Mouse (Mus musculus) G1E (cell line): Measurements from ENCODE around the gene Ryr1. TPM values are rescaled to one million over a fixed set of nuclear protein-coding genes. Genes with fewer than 3 reads are reported as not detected.

Experiments
- ATAC-seq: 2 replicates; pipeline ENCODE4 v1.8.0; 2016; ENCODE audit warnings: mild to moderate bottlenecking; ENCODE audit not compliant: insufficient number of reproducible peaks, poor library complexity, low FRiP score, severe bottlenecking; ENCODE audit errors: extremely low read depth
- DNase-seq: peaks from one replicate; pipeline ENCODE4 v3.0.0; 2012; ENCODE audit warnings: low spot score
- H3K27me3 ChIP-seq: 2 replicates; pipeline ENCODE4 v1.6.1; 2012; ENCODE audit warnings: mild to moderate bottlenecking, low read length, inconsistent platforms; ENCODE audit not compliant: insufficient read depth
- H3K36me3 ChIP-seq: replicated peaks from 2 replicates; pipeline ENCODE3; 2012; ENCODE audit warnings: mild to moderate bottlenecking, inconsistent platforms
- H3K4me1 ChIP-seq: 2 replicates; pipeline ENCODE4 v1.6.1; 2012; ENCODE audit warnings: low read depth, low read length, inconsistent platforms, mixed read lengths; ENCODE audit not compliant: insufficient read depth
- H3K4me3 ChIP-seq: 2 replicates; pipeline ENCODE4 v1.5.1; 2012; ENCODE audit warnings: low read depth, mild to moderate bottlenecking, inconsistent platforms, low read length, moderate library complexity, mixed read lengths
- H3K9me3 ChIP-seq: replicated peaks from 2 replicates; pipeline ENCODE4 v1.6.1; 2012; ENCODE audit warnings: inconsistent platforms
- CTCF ChIP-seq: IDR thresholded peaks from 2 replicates; pipeline ENCODE4 v1.5.1; 2012; ENCODE audit warnings: low read depth, low read length, inconsistent platforms, mixed read lengths
- GATA1 ChIP-seq: IDR thresholded peaks from 2 replicates; pipeline ENCODE4 v1.6.1; 2012; ENCODE audit warnings: borderline replicate concordance, low read length, inconsistent platforms, mixed read lengths
- GATA2 ChIP-seq: IDR thresholded peaks from 2 replicates; pipeline ENCODE4 v1.6.1; 2012; ENCODE audit warnings: low read depth, low read length, inconsistent platforms, borderline replicate concordance
- POLR2AphosphoS5 ChIP-seq: IDR thresholded peaks from 2 replicates; pipeline ENCODE4 v1.6.1; 2012; ENCODE audit warnings: low read depth, low read length, inconsistent platforms; ENCODE audit not compliant: insufficient replicate concordance
- TAL1 ChIP-seq: conservative IDR thresholded peaks from 2 replicates; pipeline ENCODE4 v1.6.1; 2012; ENCODE audit warnings: low read depth, low read length, inconsistent platforms, mixed read lengths
- polyA plus RNA-seq: library from polyadenylated mRNA; stranded (reverse); fragments of >175 nt; gene quantifications from 2 replicates; pipeline ENCODE4 v1.2.3, GENCODE M21; 2012
- total RNA-seq, 2 experiments: library from RNA; stranded (forward) in 1 of 2; stranded (reverse) in 1 of 2; fragments of 200-1000 nt in 1 of 2; fragments of >200 nt in 1 of 2; fragmentation: Nextera tagmentation in 1 of 2; gene quantifications; 2 replicates each; pipeline ENCODE4 v1.2.3; 2014 to 2017

Ryr1 gene
- total and polyA plus RNA-seq, 3 experiments: under 0.01 to 0.38 (median 0.30) TPM

DNA sequence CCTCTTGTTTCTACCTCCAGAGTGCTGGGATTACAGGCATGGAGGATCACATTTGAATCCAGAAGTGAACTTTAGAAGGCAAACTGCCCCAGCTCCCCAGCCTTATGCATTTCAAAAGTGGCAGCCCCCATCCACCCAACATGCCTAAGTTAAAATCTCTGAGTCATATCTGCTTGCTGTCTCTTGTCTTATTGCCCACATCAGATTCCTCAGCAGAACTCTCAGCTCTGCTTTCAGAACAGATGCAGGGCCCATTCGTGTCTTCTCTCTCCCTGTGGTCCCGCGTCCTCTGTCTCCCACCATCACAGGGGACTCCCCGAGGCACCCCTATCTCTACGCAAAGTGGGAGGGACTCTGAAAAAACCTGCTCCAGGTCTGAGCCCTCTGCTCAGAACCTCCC lies 98.8 kb downstream of the Ryr1 start:
- ATAC-seq (no peak), DNase-seq (no peak)
- no peak overlapping the region for H3K4me3 ChIP-seq
- peaks cover 31% of the 10 kb centered on the region for H3K4me1 ChIP-seq
- H3K36me3 ChIP-seq: no peaks in the 10 kb centered on the region
- TF ChIP-seq CTCF (no peak), GATA1 (no peak), GATA2 (no peak), POLR2AphosphoS5 (no peak), TAL1 (no peak)
- H3K9me3 ChIP-seq: no peaks in the 10 kb centered on the region
- H3K27me3 ChIP-seq: peaks cover 19% of the 10 kb centered on the region

GRCm38 (mm10) chr7:29025566-29025965 lies 99.4 kb downstream of the Ryr1 start:
- H3K9me3 ChIP-seq: no peaks in the 10 kb centered on the region
- no peak overlapping the region for H3K4me3 ChIP-seq
- ATAC-seq (no peak), DNase-seq (no peak)
- H3K27me3 ChIP-seq: peaks cover 19% of the 10 kb centered on the region
- peaks cover 25% of the 10 kb centered on the region for H3K4me1 ChIP-seq
- H3K36me3 ChIP-seq: no peaks in the 10 kb centered on the region
- no peak for TF ChIP-seq CTCF
- no peak for TF ChIP-seq POLR2AphosphoS5
- TF ChIP-seq GATA1: no peak
- TF ChIP-seq TAL1: no peak
- no peak for TF ChIP-seq GATA2

- no peak for ATAC-seq
- Histone ChIP-seq H3K4me3 (no peak overlapping the region), H3K27me3 (peaks cover 25% of the 10 kb centered on the region), H3K36me3 (no peaks in the 10 kb centered on the region), H3K9me3 (peaks cover 10% of the 10 kb centered on the region), H3K4me1 (peaks cover 7% of the 10 kb centered on the region; the same call in 1 of the 2 replicates)
- TF ChIP-seq GATA1: no peak
- no peak for TF ChIP-seq POLR2AphosphoS5
- TF ChIP-seq CTCF: no peak
- no peak for TF ChIP-seq GATA2
- TF ChIP-seq TAL1: no peak
- no peak for DNase-seq
These were observed 101.5 kb downstream of the Ryr1 start for GRCm38 (mm10) chr7:29023514-29023913.

DNA sequence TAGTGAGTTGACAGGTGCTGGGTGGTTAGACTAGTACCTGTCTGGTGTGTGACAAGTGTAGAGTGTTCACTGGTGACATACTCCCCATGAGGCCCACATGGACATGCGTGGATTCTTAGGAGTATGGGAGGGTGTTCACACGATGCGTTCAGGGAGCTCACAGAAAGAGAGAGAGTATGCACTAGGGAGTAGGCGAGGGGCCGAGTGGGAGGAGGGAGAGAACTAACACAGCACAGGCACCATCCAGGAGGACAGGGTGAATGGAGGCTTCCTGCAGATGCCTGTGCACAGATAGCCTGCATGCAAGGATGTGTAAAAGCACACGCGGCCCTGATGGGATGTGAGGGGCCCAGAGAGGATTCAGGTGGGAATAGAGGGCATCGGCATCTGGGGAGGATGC lies 102.5 kb downstream of the Ryr1 start:
- no peaks in the 10 kb centered on the region for H3K36me3 ChIP-seq
- H3K4me1 ChIP-seq: peaks cover 6% of the 10 kb centered on the region; the same call in 1 of the 2 replicates
- peaks cover 27% of the 10 kb centered on the region for H3K27me3 ChIP-seq
- no peak overlapping the region for H3K4me3 ChIP-seq
- no peak for ATAC-seq
- H3K9me3 ChIP-seq: peaks cover 10% of the 10 kb centered on the region
- no peak for DNase-seq
- TF ChIP-seq POLR2AphosphoS5: no peak
- no peak for TF ChIP-seq CTCF
- no peak for TF ChIP-seq TAL1

DNA sequence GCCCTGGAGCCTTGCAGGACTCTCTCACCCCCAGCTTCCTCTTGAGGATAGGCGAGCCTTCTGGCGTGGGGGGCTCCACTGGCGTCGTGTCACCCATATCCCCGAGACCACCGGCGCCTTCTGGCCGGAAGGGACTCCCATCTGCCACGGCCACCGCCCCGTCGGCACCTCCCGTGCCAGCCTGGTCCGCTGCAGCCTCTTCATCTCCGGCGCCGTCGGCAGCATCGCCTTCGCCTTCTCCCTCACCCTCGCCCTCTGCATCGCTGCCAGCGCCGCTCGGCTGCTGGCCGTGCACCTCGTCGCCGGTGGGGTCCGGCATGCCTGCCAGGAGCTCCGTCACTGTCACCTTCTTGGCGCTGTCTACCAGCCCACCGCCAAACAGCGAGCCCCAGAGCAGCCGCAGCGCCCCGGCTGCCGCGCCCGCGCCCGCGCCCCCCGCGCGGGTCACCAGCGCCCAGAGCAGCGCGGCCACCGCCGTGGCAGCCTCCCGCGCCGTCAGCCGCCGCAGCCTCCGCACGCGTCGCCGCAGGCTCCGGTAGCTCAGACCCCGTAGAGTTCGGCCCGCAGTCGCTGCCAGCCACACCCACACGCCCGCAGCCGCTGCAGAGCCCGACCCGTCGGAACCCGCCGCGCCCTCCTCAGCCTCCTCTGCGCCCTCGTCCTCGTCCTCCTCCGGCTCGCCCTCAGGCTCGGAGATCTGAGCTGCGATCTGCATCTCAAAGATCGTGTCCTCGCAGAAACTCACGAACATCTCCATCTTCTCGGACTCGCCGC lies 105.3 kb downstream of the Ryr1 start:
- H3K4me1 ChIP-seq: 0 out of 2 replicates have a peak, but pooled peaks cover 3% of the 10 kb centered on the region
- TF ChIP-seq GATA1: no peak
- no peak for TF ChIP-seq POLR2AphosphoS5
- TF ChIP-seq TAL1: no peak
- no peak for TF ChIP-seq GATA2
- no peak for TF ChIP-seq CTCF
- no peaks in the 10 kb centered on the region for H3K36me3 ChIP-seq
- no peak for ATAC-seq
- no peak for DNase-seq
- peak overlapping the region; percentile 9; the same call in 1 of the 2 replicates for H3K4me3 ChIP-seq
- peaks cover 18% of the 10 kb centered on the region for H3K9me3 ChIP-seq
- H3K27me3 ChIP-seq: peaks cover 38% of the 10 kb centered on the region

DNA sequence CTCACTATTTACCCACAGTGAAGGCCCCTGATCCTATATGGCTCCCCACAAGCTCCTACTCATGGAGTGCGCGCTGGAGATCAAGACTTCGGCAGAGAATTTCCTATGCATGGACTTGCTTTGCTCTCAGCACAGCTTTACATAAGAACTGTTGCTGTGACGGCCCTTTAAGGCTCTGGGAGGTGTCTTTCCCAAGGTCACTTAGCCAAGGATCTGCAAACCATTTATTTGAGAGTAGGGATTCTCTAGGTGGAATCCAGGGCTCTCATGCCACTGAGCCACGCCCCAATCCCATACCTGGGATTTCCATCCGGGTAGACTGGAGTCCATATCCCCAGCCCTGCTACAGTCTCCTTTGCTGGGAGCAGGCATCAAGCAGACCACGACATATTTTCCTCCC lies 107.8 kb downstream of the Ryr1 start:
- no peak for DNase-seq
- H3K9me3 ChIP-seq: peaks cover 18% of the 10 kb centered on the region
- H3K27me3 ChIP-seq: peaks cover 22% of the 10 kb centered on the region
- no peak for ATAC-seq
- H3K36me3 ChIP-seq: no peaks in the 10 kb centered on the region
- H3K4me3 ChIP-seq: no peak overlapping the region
- TF ChIP-seq GATA2 (no peak), CTCF (no peak), TAL1 (no peak), GATA1 (no peak), POLR2AphosphoS5 (no peak)
- peaks cover 15% of the 10 kb centered on the region for H3K4me1 ChIP-seq
